Mouse (Mus musculus) kidney, embryonic 14.5 days (tissue): Measurements from ENCODE around the gene Kif26b. TPM values are rescaled to one million over a fixed set of nuclear protein-coding genes. Genes with fewer than 3 reads are reported as not detected.

ENCODE experiments used
- ATAC-seq: fragments of 200-750 bp; cut with Nextera tagmentation; 2 replicates; pipeline ENCODE4 v1.8.0; 2017; ENCODE audit warnings: moderate number of reproducible peaks, mild to moderate bottlenecking, moderate TSS enrichment, moderate library complexity; ENCODE audit not compliant: low FRiP score, low TSS enrichment
- H3K27ac ChIP-seq: fragments of 300-500 bp; sonication (generic); 2 replicates; pipeline ENCODE4 v1.5.1; 2014; ENCODE audit warnings: low read depth, mild to moderate bottlenecking, low read length, moderate library complexity, mixed read lengths
- H3K27me3 ChIP-seq: fragments of 300-500 bp; sonication (generic); 2 replicates; pipeline ENCODE4 v1.6.1; 2014; ENCODE audit warnings: mild to moderate bottlenecking, low read length; ENCODE audit not compliant: control insufficient read depth, insufficient read depth
- H3K36me3 ChIP-seq: fragments of 300-500 bp; sonication (generic); 2 replicates; pipeline ENCODE4 v1.6.1; 2014; ENCODE audit warnings: low read length, mixed read lengths; ENCODE audit not compliant: control insufficient read depth, insufficient read depth
- H3K4me1 ChIP-seq: fragments of 300-500 bp; sonication (generic); 2 replicates; pipeline ENCODE4 v1.6.1; 2014; ENCODE audit warnings: low read length, mixed read lengths; ENCODE audit not compliant: control insufficient read depth, insufficient read depth
- H3K4me2 ChIP-seq: fragments of 300-500 bp; sonication (generic); replicated peaks from 2 replicates; pipeline ENCODE4 v1.6.1; 2014; ENCODE audit warnings: low read depth, mild to moderate bottlenecking, low read length
- H3K4me3 ChIP-seq: fragments of 300-500 bp; sonication (generic); 2 replicates; pipeline ENCODE4 v1.5.1; 2014; ENCODE audit warnings: mild to moderate bottlenecking, low read length
- H3K9ac ChIP-seq: fragments of 300-500 bp; sonication (generic); 2 replicates; pipeline ENCODE4 v1.6.1; 2014; ENCODE audit warnings: low read depth, mild to moderate bottlenecking, low read length, moderate library complexity
- H3K9me3 ChIP-seq: fragments of 300-500 bp; sonication (generic); 2 replicates; pipeline ENCODE4 v1.6.1; 2016; ENCODE audit warnings: low read length; ENCODE audit not compliant: control insufficient read depth
- WGBS: fragments of 180-500 bp; shearing (Covaris S2); extraction: QIAGEN DNeasy Blood & Tissue Kit; methylation state at CpG from one replicate; pipeline ENCODE4 v1.1.7; 2014; 5-methylcytosine and 5-hydroxymethylcytosine counted together
- polyA plus RNA-seq: library from polyadenylated mRNA; unstranded; fragments of >200 nt; fragmentation: Nextera tagmentation; extraction: Ambion mirVana; gene quantifications from 2 replicates; pipeline ENCODE4 v1.2.1, GENCODE M21; 2014

Kif26b gene
- polyA plus RNA-seq, 1 experiment from 2014 or later: 22.9 TPM

- Histone ChIP-seq H3K4me3 (no peak overlapping the region), H3K27ac (no peak overlapping the region), H3K4me2 (no peak overlapping the region), H3K9ac (no peak overlapping the region), H3K4me1 (no peaks in the 10 kb centered on the region), H3K9me3 (no peaks in the 10 kb centered on the region), H3K36me3 (no peaks in the 10 kb centered on the region), H3K27me3 (no peaks in the 10 kb centered on the region)
- 0 out of 2 replicates have a peak, but pooled peaks have one; percentile 28 for ATAC-seq
- 43% methylated on average over 8 of the region's 8 CpGs for WGBS
These were observed 449.8 kb downstream of the Kif26b start for GRCm38 (mm10) chr1:178978617-178979245.

- Histone ChIP-seq H3K4me3 (no peak overlapping the region), H3K36me3 (no peaks in the 10 kb centered on the region), H3K9ac (no peak overlapping the region), H3K4me2 (no peak overlapping the region), H3K9me3 (no peaks in the 10 kb centered on the region), H3K27ac (no peak overlapping the region), H3K27me3 (no peaks in the 10 kb centered on the region), H3K4me1 (no peaks in the 10 kb centered on the region)
- ATAC-seq: no peak
These were observed 451.3 kb downstream of the Kif26b start for GRCm38 (mm10) chr1:178980185-178980584.

- 66% methylated on average over 5 of the region's 5 CpGs for WGBS
- no peaks in the 10 kb centered on the region for H3K9me3 ChIP-seq
- no peaks in the 10 kb centered on the region for H3K4me1 ChIP-seq
- no peak for ATAC-seq
- no peaks in the 10 kb centered on the region for H3K27me3 ChIP-seq
- H3K9ac ChIP-seq: no peak overlapping the region
- H3K4me3 ChIP-seq: no peak overlapping the region
- no peak overlapping the region for H3K27ac ChIP-seq
- H3K4me2 ChIP-seq: no peak overlapping the region
- H3K36me3 ChIP-seq: no peaks in the 10 kb centered on the region
These were observed 452.7 kb downstream of the Kif26b start for GRCm38 (mm10) chr1:178981641-178982040.

- 81% methylated on average over 1 of the region's 1 CpGs for WGBS
- no peak for ATAC-seq
These were observed 459.3 kb downstream of the Kif26b start for GRCm38 (mm10) chr1:178988176-178988575.

More at GRCm38 (mm10) chr1:178988176-178988575, 459.3 kb downstream of the Kif26b start:
- Histone ChIP-seq H3K9ac (no peak overlapping the region), H3K36me3 (no peaks in the 10 kb centered on the region), H3K4me2 (no peak overlapping the region), H3K4me1 (peaks cover 10% of the 10 kb centered on the region; the same call in 1 of the 2 replicates), H3K27ac (no peak overlapping the region), H3K4me3 (no peak overlapping the region), H3K27me3 (no peaks in the 10 kb centered on the region), H3K9me3 (no peaks in the 10 kb centered on the region)

Other genes starting within 250 kb of the Kif26b start
- gene Cox20, start 210.0 kb upstream of the Kif26b start, polyA plus RNA-seq: 121 and 168 TPM in 2 replicates
- gene Hnrnpu, start 191.3 kb upstream of the Kif26b start, polyA plus RNA-seq: 432 and 617 TPM in 2 replicates
- gene Efcab2, start 123.0 kb upstream of the Kif26b start, polyA plus RNA-seq: 6.0 and 8.0 TPM in 2 replicates